Mouse (Mus musculus) heart, embryonic 15.5 days (tissue): ENCODE measurements at regions not wholly inside any gene's neighbourhood (a gene's known extent, or its start where the extent isn't known, plus 50 kb on each side); places are given as distances from the start of the nearest gene placed in this dataset.

Experiments used
- ATAC-seq: fragments of 200-750 bp; cut with Nextera tagmentation; replicated peaks from 2 replicates; pipeline ENCODE4 v1.8.0; 2017; ENCODE audit warnings: low read depth, moderate TSS enrichment; ENCODE audit not compliant: insufficient number of reproducible peaks, insufficient read depth, low FRiP score
- H3K27ac ChIP-seq: fragments of 300-500 bp; sonication (generic); 2 replicates; pipeline ENCODE4 v1.5.1; 2015; ENCODE audit warnings: mild to moderate bottlenecking, inconsistent platforms
- H3K27me3 ChIP-seq: fragments of 300-500 bp; sonication (generic); 2 replicates; pipeline ENCODE4 v1.6.1; 2015; ENCODE audit warnings: inconsistent platforms
- H3K36me3 ChIP-seq: fragments of 300-500 bp; sonication (generic); 2 replicates; pipeline ENCODE4 v1.6.1; 2015; ENCODE audit warnings: mild to moderate bottlenecking, inconsistent platforms
- H3K4me1 ChIP-seq: fragments of 300-500 bp; sonication (generic); replicated peaks from 2 replicates; pipeline ENCODE4 v1.6.1; 2015; ENCODE audit warnings: inconsistent platforms
- H3K4me2 ChIP-seq: fragments of 300-500 bp; sonication (generic); 2 replicates; pipeline ENCODE4 v1.6.1; 2015; ENCODE audit warnings: inconsistent platforms, mild to moderate bottlenecking, moderate library complexity
- H3K4me3 ChIP-seq: fragments of 300-500 bp; sonication (generic); 2 replicates; pipeline ENCODE4 v1.5.1; 2015; ENCODE audit warnings: mild to moderate bottlenecking, inconsistent platforms
- H3K9ac ChIP-seq: fragments of 300-500 bp; sonication (generic); 2 replicates; pipeline ENCODE4 v1.6.1; 2015; ENCODE audit warnings: mild to moderate bottlenecking, inconsistent platforms
- H3K9me3 ChIP-seq: fragments of 300-500 bp; sonication (generic); replicated peaks from 2 replicates; pipeline ENCODE4 v1.6.1; 2016; ENCODE audit warnings: inconsistent platforms
- WGBS: fragments of 180-500 bp; shearing (Covaris S2); methylation state at CpG from one replicate; pipeline ENCODE4 v1.1.7; 2015; ENCODE audit warnings: mixed read lengths; 5-methylcytosine and 5-hydroxymethylcytosine counted together

DNA sequence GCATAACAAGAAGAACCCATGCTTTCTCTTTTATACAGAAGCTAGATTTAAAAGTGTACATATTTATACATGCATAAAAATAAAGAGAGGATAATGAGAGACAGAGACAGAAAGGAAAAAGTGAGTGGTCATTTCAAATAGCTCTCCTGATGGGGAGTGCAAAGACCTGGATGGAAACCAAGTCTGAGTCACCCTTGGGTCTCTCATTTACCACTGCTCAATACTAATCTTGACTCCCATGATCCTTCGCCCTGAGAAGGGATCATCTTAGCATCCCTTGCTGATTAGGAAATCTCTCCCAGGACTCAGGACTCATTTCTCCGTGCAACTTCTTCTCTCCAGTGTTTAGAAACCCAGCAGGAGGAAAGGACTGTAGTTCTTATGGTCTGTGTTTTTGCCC lies 386.9 kb upstream of the Dynlrb2 start:
- ATAC-seq: no peak
- H3K4me1 ChIP-seq: peaks cover 15% of the 10 kb centered on the region
- no peak overlapping the region for H3K27ac ChIP-seq
- H3K27me3 ChIP-seq: 0 out of 2 replicates have a peak, but pooled peaks cover 3% of the 10 kb centered on the region
- no peaks in the 10 kb centered on the region for H3K36me3 ChIP-seq
- WGBS: 56% methylated on average over 2 of the region's 2 CpGs
- no peak overlapping the region for H3K4me2 ChIP-seq
- H3K9me3 ChIP-seq: no peaks in the 10 kb centered on the region
- no peak overlapping the region for H3K9ac ChIP-seq
- no peak overlapping the region for H3K4me3 ChIP-seq

DNA sequence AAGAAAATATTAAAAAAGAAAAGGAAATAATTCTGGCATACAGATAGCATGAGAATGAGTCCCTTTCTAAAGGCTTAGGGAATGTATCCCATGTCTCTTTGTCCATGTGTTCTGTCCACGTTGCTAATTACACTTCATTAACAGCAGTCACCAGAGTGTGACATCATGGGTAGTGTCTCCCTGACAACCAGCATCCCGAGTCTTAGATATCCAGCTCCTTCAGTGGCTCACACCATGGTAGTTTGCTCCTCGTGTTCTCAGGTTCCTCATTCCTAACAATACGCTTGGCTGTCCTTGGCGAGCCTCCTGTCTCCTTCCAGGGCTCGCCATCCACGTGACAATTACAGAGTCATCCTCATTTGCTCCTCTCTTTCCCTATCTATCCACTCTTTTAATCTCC lies 388.1 kb upstream of the Dynlrb2 start:
- H3K9me3 ChIP-seq: no peaks in the 10 kb centered on the region
- whole genome bisulfite sequencing: 50% methylated on average over 7 of the region's 7 CpGs
- H3K27ac ChIP-seq: no peak overlapping the region
- no peak for ATAC-seq
- no peak overlapping the region for H3K4me3 ChIP-seq
- H3K9ac ChIP-seq: no peak overlapping the region
- peaks cover 15% of the 10 kb centered on the region for H3K4me1 ChIP-seq
- no peak overlapping the region for H3K4me2 ChIP-seq
- no peaks in the 10 kb centered on the region for H3K27me3 ChIP-seq
- H3K36me3 ChIP-seq: no peaks in the 10 kb centered on the region

DNA sequence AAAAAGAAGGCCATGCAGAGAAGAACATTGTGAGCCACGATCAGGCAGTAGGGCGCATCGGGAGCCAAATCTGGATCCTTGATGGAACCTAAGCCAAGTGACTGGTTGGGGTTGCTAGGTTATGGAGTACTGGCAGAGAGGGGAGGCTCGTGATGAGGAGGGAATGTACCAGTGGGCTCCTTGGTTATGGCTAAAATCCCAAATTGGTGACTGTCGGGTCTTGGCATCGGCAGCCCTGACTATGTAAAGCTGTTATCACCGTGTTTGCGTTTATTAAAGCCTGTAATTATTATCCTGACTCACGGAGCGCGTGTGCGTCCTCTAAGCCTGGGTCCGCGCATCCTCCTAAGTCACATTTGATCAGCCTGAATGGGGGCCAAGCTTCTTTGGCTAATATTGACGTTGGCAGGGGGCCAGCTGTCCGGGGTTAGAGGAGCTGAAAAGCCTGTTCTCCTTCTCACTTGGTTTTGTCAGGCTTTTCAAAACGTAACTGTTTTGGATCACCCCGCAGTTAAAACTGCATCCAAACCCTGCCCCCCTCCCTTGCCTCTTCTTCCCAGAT lies 388.9 kb upstream of the Dynlrb2 start:
- H3K27me3 ChIP-seq: no peaks in the 10 kb centered on the region
- no peaks in the 10 kb centered on the region for H3K9me3 ChIP-seq
- 31% methylated on average over 18 of the region's 18 CpGs for WGBS
- H3K27ac ChIP-seq: no peak overlapping the region
- peak overlapping the region; percentile 45 for H3K4me2 ChIP-seq
- no peak overlapping the region for H3K9ac ChIP-seq
- H3K36me3 ChIP-seq: no peaks in the 10 kb centered on the region
- H3K4me3 ChIP-seq: no peak overlapping the region
- peaks cover 17% of the 10 kb centered on the region for H3K4me1 ChIP-seq
- ATAC-seq: peak; percentile 65

DNA sequence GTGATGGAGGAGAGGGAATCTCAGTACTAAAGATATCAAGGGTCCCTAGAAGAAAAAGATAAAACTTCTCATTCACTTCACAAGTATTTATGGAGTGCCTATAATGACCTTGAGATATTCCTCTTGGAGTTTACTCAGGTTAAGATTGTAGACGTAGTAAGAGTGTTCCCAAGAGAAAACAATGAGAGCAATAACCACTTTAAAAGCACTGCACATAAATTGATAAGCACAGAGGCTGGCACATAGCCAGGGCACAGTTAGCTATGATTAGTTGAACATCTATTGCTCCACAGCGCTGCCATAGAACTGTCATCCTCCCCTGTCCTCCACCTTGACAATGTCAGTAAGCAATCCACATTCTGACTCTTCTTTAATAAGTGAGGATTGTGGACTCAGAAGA lies 389.8 kb upstream of the Dynlrb2 start:
- 28% methylated on average over 2 of the region's 2 CpGs for WGBS
- Histone ChIP-seq H3K4me3 (no peak overlapping the region), H3K9ac (no peak overlapping the region), H3K36me3 (no peaks in the 10 kb centered on the region), H3K9me3 (no peaks in the 10 kb centered on the region), H3K27me3 (no peaks in the 10 kb centered on the region), H3K27ac (no peak overlapping the region), H3K4me2 (no peak overlapping the region), H3K4me1 (peaks cover 19% of the 10 kb centered on the region)
- no peak for ATAC-seq

DNA sequence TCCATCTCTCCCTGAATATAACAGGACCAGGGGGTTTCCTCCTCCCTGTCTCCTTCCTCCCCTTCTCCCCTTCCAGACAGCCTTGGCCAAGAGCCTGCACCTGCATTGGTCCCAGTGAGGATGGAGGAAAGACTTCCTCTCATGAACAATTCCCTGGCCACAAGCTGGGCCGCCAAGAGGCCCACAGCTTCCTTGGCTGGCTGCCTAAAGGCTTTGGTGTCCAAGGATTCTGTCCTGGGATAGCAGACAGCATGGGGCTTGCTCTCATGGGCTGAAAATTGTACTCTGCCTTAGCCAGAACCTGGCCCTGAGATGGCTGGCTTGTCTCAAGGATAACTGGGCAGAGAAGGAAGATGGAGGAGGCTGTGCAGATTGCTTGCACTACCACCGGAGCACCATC lies 390.3 kb upstream of the Dynlrb2 start:
- Histone ChIP-seq H3K27ac (no peak overlapping the region; the same call in 1 of the 2 replicates), H3K4me3 (no peak overlapping the region), H3K36me3 (no peaks in the 10 kb centered on the region), H3K27me3 (no peaks in the 10 kb centered on the region), H3K9me3 (no peaks in the 10 kb centered on the region), H3K4me2 (no peak overlapping the region), H3K4me1 (peaks cover 19% of the 10 kb centered on the region), H3K9ac (no peak overlapping the region)
- ATAC-seq: no peak
- whole genome bisulfite sequencing: 59% methylated on average over 2 of the region's 2 CpGs

DNA sequence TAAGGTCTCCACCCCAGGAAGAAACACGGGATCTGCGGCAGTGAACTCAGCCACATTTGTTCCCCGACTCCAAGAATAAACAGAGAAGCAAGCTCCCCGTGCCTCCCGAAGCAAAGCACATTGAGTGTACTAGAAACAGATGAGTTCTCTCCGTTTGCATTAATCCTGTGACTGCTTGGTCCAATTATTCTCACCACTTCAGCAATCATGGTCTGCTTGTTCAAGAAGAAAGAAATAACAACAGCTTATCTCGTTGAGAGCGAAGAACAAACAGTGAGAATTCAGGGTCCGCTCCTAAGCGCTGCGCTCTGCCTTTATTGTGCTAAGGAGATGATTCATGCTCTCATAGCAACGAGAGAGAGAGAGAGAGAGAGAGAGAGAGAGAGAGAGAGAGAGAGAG lies 393.6 kb upstream of the Dynlrb2 start:
- Histone ChIP-seq H3K27ac (no peak overlapping the region), H3K4me1 (peaks cover 15% of the 10 kb centered on the region), H3K4me3 (no peak overlapping the region), H3K4me2 (no peak overlapping the region), H3K36me3 (no peaks in the 10 kb centered on the region), H3K27me3 (no peaks in the 10 kb centered on the region), H3K9me3 (no peaks in the 10 kb centered on the region), H3K9ac (no peak overlapping the region)
- no peak for ATAC-seq
- 36% methylated on average over 12 of the region's 12 CpGs for WGBS

DNA sequence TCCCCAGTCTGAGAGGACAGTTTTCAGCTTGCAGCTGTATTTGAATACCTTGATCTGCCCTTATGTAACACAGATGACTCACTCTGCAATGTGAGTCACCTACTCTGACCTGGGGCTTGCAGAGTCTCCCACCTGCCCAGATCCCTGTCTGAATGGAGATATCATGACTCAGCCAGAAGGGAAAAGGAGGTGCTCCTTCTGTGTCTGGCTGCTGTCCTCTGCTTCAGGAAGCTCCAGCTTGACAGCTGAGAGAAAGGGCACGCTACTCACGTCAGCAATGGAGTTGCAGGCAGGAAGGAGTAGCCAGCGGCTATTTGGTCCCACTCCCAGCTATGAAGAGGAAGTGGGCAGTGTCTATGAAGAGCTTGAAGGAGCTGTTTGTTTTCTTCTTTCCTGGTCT lies 389.1 kb upstream of the Maf start:
- H3K4me1 ChIP-seq: no peaks in the 10 kb centered on the region
- no peak overlapping the region for H3K27ac ChIP-seq
- ATAC-seq: no peak
- WGBS: 21% methylated on average over 3 of the region's 3 CpGs
- H3K27me3 ChIP-seq: no peaks in the 10 kb centered on the region
- H3K9ac ChIP-seq: no peak overlapping the region
- no peak overlapping the region for H3K4me2 ChIP-seq
- no peaks in the 10 kb centered on the region for H3K9me3 ChIP-seq
- H3K4me3 ChIP-seq: no peak overlapping the region
- H3K36me3 ChIP-seq: no peaks in the 10 kb centered on the region

DNA sequence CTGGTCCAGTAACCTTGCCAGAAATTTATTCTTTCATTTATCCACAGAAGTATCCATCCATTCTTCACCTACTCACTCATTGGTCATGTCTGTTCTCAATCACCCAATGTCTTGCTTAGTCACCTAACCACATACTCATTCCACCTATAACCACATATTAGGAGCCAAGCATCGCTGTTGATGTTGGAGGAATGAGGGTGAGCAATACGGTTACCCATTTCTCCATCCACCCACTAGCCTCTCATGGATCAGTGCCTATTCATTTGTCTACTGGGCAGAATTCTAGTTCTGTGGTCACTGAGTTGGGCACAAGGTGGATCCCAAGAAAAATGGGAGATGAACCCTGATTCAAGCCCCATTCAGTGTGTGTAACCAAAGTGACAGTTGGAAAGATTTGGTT lies 375.6 kb upstream of the Maf start:
- Histone ChIP-seq H3K4me2 (no peak overlapping the region), H3K9me3 (no peaks in the 10 kb centered on the region), H3K27me3 (no peaks in the 10 kb centered on the region), H3K36me3 (no peaks in the 10 kb centered on the region), H3K4me3 (no peak overlapping the region), H3K9ac (no peak overlapping the region), H3K27ac (no peak overlapping the region), H3K4me1 (no peaks in the 10 kb centered on the region)
- 88% methylated on average over 2 of the region's 2 CpGs for WGBS
- ATAC-seq: no peak

DNA sequence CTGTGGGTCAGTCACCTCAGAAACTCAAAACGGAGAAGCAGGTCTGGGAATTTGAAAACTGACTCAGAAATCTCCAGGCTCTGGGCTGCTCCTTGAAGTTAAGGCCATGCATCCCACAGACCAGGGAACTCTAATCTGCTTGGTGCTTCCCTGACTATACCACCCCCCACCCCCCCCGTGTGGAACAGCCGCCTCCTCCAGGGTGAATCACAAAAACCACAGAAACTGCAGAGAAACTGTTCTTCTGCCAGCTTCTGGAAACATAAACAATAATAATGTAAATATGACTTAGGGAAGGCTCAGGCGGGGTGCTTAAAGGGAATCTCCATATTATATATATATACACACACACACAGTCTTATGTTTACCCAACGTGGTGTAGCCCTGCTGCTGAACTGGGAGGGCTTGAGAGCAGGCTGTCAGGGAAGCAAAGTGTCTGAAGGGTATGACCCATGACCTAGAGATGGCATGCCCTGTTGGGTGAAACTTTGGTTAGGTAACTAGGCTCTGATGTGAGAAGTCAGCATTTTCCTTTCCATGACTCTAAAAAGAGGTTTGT lies 371.3 kb upstream of the Maf start:
- Histone ChIP-seq H3K4me3 (no peak overlapping the region), H3K36me3 (no peaks in the 10 kb centered on the region), H3K27me3 (no peaks in the 10 kb centered on the region), H3K9ac (no peak overlapping the region), H3K9me3 (no peaks in the 10 kb centered on the region), H3K27ac (no peak overlapping the region), H3K4me1 (no peaks in the 10 kb centered on the region), H3K4me2 (no peak overlapping the region)
- ATAC-seq: no peak
- WGBS: 50% methylated on average over 5 of the region's 5 CpGs

DNA sequence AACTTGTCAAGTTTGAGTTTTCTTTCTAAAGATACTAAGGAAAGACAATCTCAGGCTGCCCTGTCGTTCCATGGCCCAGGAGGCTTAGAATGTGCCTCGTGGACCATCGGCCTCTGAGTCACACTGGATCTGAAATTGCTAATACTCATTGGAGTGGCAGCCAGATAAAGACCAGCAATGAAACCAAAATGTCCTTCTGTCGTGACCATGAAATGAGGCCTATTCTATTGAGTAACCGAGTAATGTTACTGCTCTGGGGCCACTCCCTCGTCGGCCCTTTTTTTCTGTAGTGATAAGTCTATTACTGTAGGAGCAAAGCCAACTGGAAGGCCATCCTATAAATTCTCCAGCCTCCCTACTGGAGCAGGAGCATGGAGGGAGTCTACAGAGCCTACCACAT lies 363.9 kb upstream of the Maf start:
- Histone ChIP-seq H3K9me3 (no peaks in the 10 kb centered on the region), H3K36me3 (no peaks in the 10 kb centered on the region), H3K4me2 (no peak overlapping the region), H3K4me1 (no peaks in the 10 kb centered on the region), H3K4me3 (no peak overlapping the region), H3K27me3 (no peaks in the 10 kb centered on the region), H3K27ac (no peak overlapping the region), H3K9ac (no peak overlapping the region)
- ATAC-seq: no peak
- 70% methylated on average over 7 of the region's 7 CpGs for WGBS

DNA sequence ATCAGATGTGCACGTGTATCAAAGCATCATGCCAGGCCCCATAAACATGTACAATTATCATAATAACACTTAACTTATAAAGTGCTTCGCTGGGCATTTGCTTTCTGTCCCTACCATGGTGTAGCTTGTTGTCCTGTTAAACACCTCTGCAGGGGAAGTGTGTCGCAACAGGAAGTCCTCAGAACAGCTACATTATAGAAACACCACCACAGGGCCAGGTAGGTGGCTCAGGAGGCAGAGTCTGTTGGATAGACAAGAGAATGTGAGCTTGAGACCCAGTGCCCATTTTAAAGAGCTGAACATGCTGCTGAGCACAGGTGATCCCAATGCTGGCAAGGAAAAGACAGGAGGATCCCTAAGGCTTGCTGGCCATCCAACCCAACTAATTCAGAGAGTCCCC lies 361.9 kb upstream of the Maf start:
- no peak overlapping the region for H3K9ac ChIP-seq
- H3K4me1 ChIP-seq: no peaks in the 10 kb centered on the region
- H3K27me3 ChIP-seq: no peaks in the 10 kb centered on the region
- H3K36me3 ChIP-seq: no peaks in the 10 kb centered on the region
- H3K4me3 ChIP-seq: no peak overlapping the region
- WGBS: 83% methylated on average over 3 of the region's 3 CpGs
- no peak overlapping the region for H3K27ac ChIP-seq
- H3K4me2 ChIP-seq: no peak overlapping the region
- ATAC-seq: no peak
- no peaks in the 10 kb centered on the region for H3K9me3 ChIP-seq

DNA sequence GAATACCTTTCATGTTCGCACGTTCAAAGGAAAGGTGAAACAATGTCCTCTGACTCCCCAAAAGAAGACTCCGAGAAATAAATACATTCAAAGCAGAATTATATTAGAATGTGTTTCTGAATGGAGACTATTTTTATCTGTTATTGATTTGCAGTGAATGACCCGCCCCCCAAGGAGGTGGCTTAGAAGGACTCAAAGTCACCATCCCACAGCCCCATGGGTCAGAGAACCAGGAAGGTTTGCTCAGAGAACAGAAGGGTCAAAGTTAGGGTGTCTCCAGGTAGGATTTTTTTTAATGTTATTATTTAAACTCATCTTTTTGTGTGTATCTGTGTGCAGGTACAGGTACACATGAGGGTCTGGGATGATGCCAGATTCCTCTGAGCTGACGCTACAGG lies 360.4 kb upstream of the Maf start:
- ATAC-seq: no peak
- no peak overlapping the region for H3K9ac ChIP-seq
- 85% methylated on average over 5 of the region's 5 CpGs for WGBS
- no peaks in the 10 kb centered on the region for H3K27me3 ChIP-seq
- H3K4me3 ChIP-seq: no peak overlapping the region
- no peak overlapping the region for H3K4me2 ChIP-seq
- H3K4me1 ChIP-seq: no peaks in the 10 kb centered on the region
- no peak overlapping the region for H3K27ac ChIP-seq
- H3K9me3 ChIP-seq: no peaks in the 10 kb centered on the region
- no peaks in the 10 kb centered on the region for H3K36me3 ChIP-seq
